Mouse (Mus musculus): ENCODE measurements around the gene Mrpl54. TPM values are rescaled to one million over a fixed set of nuclear protein-coding genes. Genes with fewer than 3 reads are reported as not detected.

The Mrpl54 gene
- 28.9 TPM for polyA plus RNA-seq (2015; fragmentation: Illumina TruSeq; extraction: RNeasy Lipid Tissue Mini Kit (QIAGEN cat#74804); ENCODE audit: insufficient read depth, low replicate concordance)

GRCm38 (mm10) chr10:81266211-81267105 is at the start of gene Mrpl54, which contains the start of gene Apba3:
TSS of gene Mrpl54 (minus strand) at chr10:81266934.
TSS of gene Apba3 (plus strand) at chr10:81266960.

GRCm38 (mm10) chr10:81292554-81293333 is 26.0 kb upstream of the Mrpl54 start, which contains the start of gene Pip5k1c:
TSS of gene Pip5k1c (plus strand) at chr10:81292963.

GRCm38 (mm10) chr10:81291511-81292104 is 24.9 kb upstream of the Mrpl54 start, which contains the start of gene Tjp3:
TSS of gene Tjp3 (minus strand) at chr10:81291581.

GRCm38 (mm10) chr10:81252424-81253419 is 14.0 kb downstream of the Mrpl54 start, which contains the start of gene Matk:
TSS of gene Matk (plus strand) at chr10:81252935.

GRCm38 (mm10) chr10:81232580-81233225 is 34.0 kb downstream of the Mrpl54 start, which contains the start of gene Zfr2:
TSS of gene Zfr2 (plus strand) at chr10:81233155.

GRCm38 (mm10) chr10:81230438-81231332 is 36.0 kb downstream of the Mrpl54 start, which contains the start of gene Atcay:
TSS of gene Atcay (minus strand) at chr10:81230833.

Other genes starting within 250 kb of the Mrpl54 start
- not detected for gene Diras1, start 241.3 kb downstream of the Mrpl54 start, polyA plus RNA-seq (2015; fragmentation: Illumina TruSeq; extraction: RNeasy Lipid Tissue Mini Kit (QIAGEN cat#74804); ENCODE audit: insufficient read depth, low replicate concordance)
- gene Slc39a3, start 229.5 kb downstream of the Mrpl54 start, polyA plus RNA-seq (2015; fragmentation: Illumina TruSeq; extraction: RNeasy Lipid Tissue Mini Kit (QIAGEN cat#74804); ENCODE audit: insufficient read depth, low replicate concordance) = 3.3 TPM
- gene Sgta, start 206.8 kb downstream of the Mrpl54 start, polyA plus RNA-seq (2015; fragmentation: Illumina TruSeq; extraction: RNeasy Lipid Tissue Mini Kit (QIAGEN cat#74804); ENCODE audit: insufficient read depth, low replicate concordance) = 21.1 TPM
- 4.1 TPM for gene Thop1, start 196.9 kb downstream of the Mrpl54 start, polyA plus RNA-seq (2015; fragmentation: Illumina TruSeq; extraction: RNeasy Lipid Tissue Mini Kit (QIAGEN cat#74804); ENCODE audit: insufficient read depth, low replicate concordance)
- not detected for gene Creb3l3, start 168.1 kb downstream of the Mrpl54 start, polyA plus RNA-seq (2015; fragmentation: Illumina TruSeq; extraction: RNeasy Lipid Tissue Mini Kit (QIAGEN cat#74804); ENCODE audit: insufficient read depth, low replicate concordance)
- gene Map2k2, start 161.0 kb downstream of the Mrpl54 start, polyA plus RNA-seq (2015; fragmentation: Illumina TruSeq; extraction: RNeasy Lipid Tissue Mini Kit (QIAGEN cat#74804); ENCODE audit: insufficient read depth, low replicate concordance) = 27.7 TPM
- gene Zbtb7a, start 131.7 kb downstream of the Mrpl54 start, polyA plus RNA-seq (2015; fragmentation: Illumina TruSeq; extraction: RNeasy Lipid Tissue Mini Kit (QIAGEN cat#74804); ENCODE audit: insufficient read depth, low replicate concordance) = 14.0 TPM
- gene Pias4, start 99.0 kb downstream of the Mrpl54 start, polyA plus RNA-seq (2015; fragmentation: Illumina TruSeq; extraction: RNeasy Lipid Tissue Mini Kit (QIAGEN cat#74804); ENCODE audit: insufficient read depth, low replicate concordance) = 10.8 TPM
- 451 TPM for gene Eef2, start 90.3 kb downstream of the Mrpl54 start, polyA plus RNA-seq (2015; fragmentation: Illumina TruSeq; extraction: RNeasy Lipid Tissue Mini Kit (QIAGEN cat#74804); ENCODE audit: insufficient read depth, low replicate concordance)
- gene Dapk3, start 83.9 kb downstream of the Mrpl54 start, polyA plus RNA-seq (2015; fragmentation: Illumina TruSeq; extraction: RNeasy Lipid Tissue Mini Kit (QIAGEN cat#74804); ENCODE audit: insufficient read depth, low replicate concordance) = 8.6 TPM
- gene 4930442H23Rik, start 83.1 kb downstream of the Mrpl54 start, polyA plus RNA-seq (2015; fragmentation: Illumina TruSeq; extraction: RNeasy Lipid Tissue Mini Kit (QIAGEN cat#74804); ENCODE audit: insufficient read depth, low replicate concordance) = not detected
- gene Nmrk2, start 64.9 kb downstream of the Mrpl54 start, polyA plus RNA-seq (2015; fragmentation: Illumina TruSeq; extraction: RNeasy Lipid Tissue Mini Kit (QIAGEN cat#74804); ENCODE audit: insufficient read depth, low replicate concordance) = not detected
- gene Atcay, start 36.1 kb downstream of the Mrpl54 start, polyA plus RNA-seq (2015; fragmentation: Illumina TruSeq; extraction: RNeasy Lipid Tissue Mini Kit (QIAGEN cat#74804); ENCODE audit: insufficient read depth, low replicate concordance) = 1.2 TPM
- 1.5 TPM for gene Zfr2, start 33.8 kb downstream of the Mrpl54 start, polyA plus RNA-seq (2015; fragmentation: Illumina TruSeq; extraction: RNeasy Lipid Tissue Mini Kit (QIAGEN cat#74804); ENCODE audit: insufficient read depth, low replicate concordance)
- 4.6 TPM for gene Matk, start 14.0 kb downstream of the Mrpl54 start, polyA plus RNA-seq (2015; fragmentation: Illumina TruSeq; extraction: RNeasy Lipid Tissue Mini Kit (QIAGEN cat#74804); ENCODE audit: insufficient read depth, low replicate concordance)
- gene Apba3, start within 50 bp of the Mrpl54 start, polyA plus RNA-seq (2015; fragmentation: Illumina TruSeq; extraction: RNeasy Lipid Tissue Mini Kit (QIAGEN cat#74804); ENCODE audit: insufficient read depth, low replicate concordance) = 11.9 TPM
- gene Tjp3, start 24.6 kb upstream of the Mrpl54 start, polyA plus RNA-seq (2015; fragmentation: Illumina TruSeq; extraction: RNeasy Lipid Tissue Mini Kit (QIAGEN cat#74804); ENCODE audit: insufficient read depth, low replicate concordance) = 2.6 TPM
- 26.7 TPM for gene Pip5k1c, start 26.0 kb upstream of the Mrpl54 start, polyA plus RNA-seq (2015; fragmentation: Illumina TruSeq; extraction: RNeasy Lipid Tissue Mini Kit (QIAGEN cat#74804); ENCODE audit: insufficient read depth, low replicate concordance)
- 5.0 TPM for gene Cactin, start 54.2 kb upstream of the Mrpl54 start, polyA plus RNA-seq (2015; fragmentation: Illumina TruSeq; extraction: RNeasy Lipid Tissue Mini Kit (QIAGEN cat#74804); ENCODE audit: insufficient read depth, low replicate concordance)
- 3.0 TPM for gene Tbxa2r, start 61.8 kb upstream of the Mrpl54 start, polyA plus RNA-seq (2015; fragmentation: Illumina TruSeq; extraction: RNeasy Lipid Tissue Mini Kit (QIAGEN cat#74804); ENCODE audit: insufficient read depth, low replicate concordance)
- 0.59 TPM for gene Gipc3, start 76.3 kb upstream of the Mrpl54 start, polyA plus RNA-seq (2015; fragmentation: Illumina TruSeq; extraction: RNeasy Lipid Tissue Mini Kit (QIAGEN cat#74804); ENCODE audit: insufficient read depth, low replicate concordance)
- gene Hmg20b, start 83.5 kb upstream of the Mrpl54 start, polyA plus RNA-seq (2015; fragmentation: Illumina TruSeq; extraction: RNeasy Lipid Tissue Mini Kit (QIAGEN cat#74804); ENCODE audit: insufficient read depth, low replicate concordance) = 30.0 TPM
- 2.8 TPM for gene Mfsd12, start 90.6 kb upstream of the Mrpl54 start, polyA plus RNA-seq (2015; fragmentation: Illumina TruSeq; extraction: RNeasy Lipid Tissue Mini Kit (QIAGEN cat#74804); ENCODE audit: insufficient read depth, low replicate concordance)
- gene 4930404N11Rik, start 98.9 kb upstream of the Mrpl54 start, polyA plus RNA-seq (2015; fragmentation: Illumina TruSeq; extraction: RNeasy Lipid Tissue Mini Kit (QIAGEN cat#74804); ENCODE audit: insufficient read depth, low replicate concordance) = 0.18 TPM
- 7.7 TPM for gene Fzr1, start 111.6 kb upstream of the Mrpl54 start, polyA plus RNA-seq (2015; fragmentation: Illumina TruSeq; extraction: RNeasy Lipid Tissue Mini Kit (QIAGEN cat#74804); ENCODE audit: insufficient read depth, low replicate concordance)
- 1.9 TPM for gene Dohh, start 117.5 kb upstream of the Mrpl54 start, polyA plus RNA-seq (2015; fragmentation: Illumina TruSeq; extraction: RNeasy Lipid Tissue Mini Kit (QIAGEN cat#74804); ENCODE audit: insufficient read depth, low replicate concordance)
- 3.2 TPM for gene Gm48551, start 117.5 kb upstream of the Mrpl54 start, polyA plus RNA-seq (2015; fragmentation: Illumina TruSeq; extraction: RNeasy Lipid Tissue Mini Kit (QIAGEN cat#74804); ENCODE audit: insufficient read depth, low replicate concordance)
- gene Gm48552, start 122.1 kb upstream of the Mrpl54 start, polyA plus RNA-seq (2015; fragmentation: Illumina TruSeq; extraction: RNeasy Lipid Tissue Mini Kit (QIAGEN cat#74804); ENCODE audit: insufficient read depth, low replicate concordance) = 0.43 TPM
- 9.5 TPM for gene Smim24, start 126.1 kb upstream of the Mrpl54 start, polyA plus RNA-seq (2015; fragmentation: Illumina TruSeq; extraction: RNeasy Lipid Tissue Mini Kit (QIAGEN cat#74804); ENCODE audit: insufficient read depth, low replicate concordance)
- gene Nfic, start 188.7 kb upstream of the Mrpl54 start, polyA plus RNA-seq (2015; fragmentation: Illumina TruSeq; extraction: RNeasy Lipid Tissue Mini Kit (QIAGEN cat#74804); ENCODE audit: insufficient read depth, low replicate concordance) = 9.4 TPM
- 0.15 TPM for gene Celf5, start 215.8 kb upstream of the Mrpl54 start, polyA plus RNA-seq (2015; fragmentation: Illumina TruSeq; extraction: RNeasy Lipid Tissue Mini Kit (QIAGEN cat#74804); ENCODE audit: insufficient read depth, low replicate concordance)
- gene Ncln, start 229.5 kb upstream of the Mrpl54 start, polyA plus RNA-seq (2015; fragmentation: Illumina TruSeq; extraction: RNeasy Lipid Tissue Mini Kit (QIAGEN cat#74804); ENCODE audit: insufficient read depth, low replicate concordance) = 27.7 TPM
- 15.6 TPM for gene S1pr4, start 233.2 kb upstream of the Mrpl54 start, polyA plus RNA-seq (2015; fragmentation: Illumina TruSeq; extraction: RNeasy Lipid Tissue Mini Kit (QIAGEN cat#74804); ENCODE audit: insufficient read depth, low replicate concordance)